Mouse (Mus musculus): Measurements from ENCODE around the gene Icam5.

- TF ChIP-seq CHD2 (IDR thresholded peaks at IDR 0.05; ENCODE audit: low read depth, low read length) (no peak), ZNF384 (IDR thresholded peaks at IDR 0.05; ENCODE audit: low read depth, low read length) (no peak)
These were observed 5.0 kb upstream of the Icam5 start for GRCm38 (mm10) chr9:21026849-21027248.
